In genomic region chr12:44811895-44812294, GRCm38 (mm10) we compare ENCODE assay signal across 17 mouse cellular contexts.
"Had no signal": no experiment of that assay in that cellular context is flagged by ENCODE, and none has a peak within 500 bp of the region (broad histone marks: within the 10 kb centered on the region; RNA-seq: fewer than 3 reads in every experiment).

No protein-coding gene starts in this region.

- H3K9ac ChIP-seq: neural tube, embryonic 12.5 days; neural tube, embryonic 13.5 days; neural tube, embryonic 15.5 days; stomach, embryonic 15.5 days had no signal

- H3K9me3 ChIP-seq: neural tube, embryonic 12.5 days; neural tube, embryonic 13.5 days; neural tube, embryonic 15.5 days; stomach, embryonic 15.5 days had no signal

- H3K27me3 ChIP-seq: neural tube, embryonic 12.5 days; neural tube, embryonic 13.5 days; neural tube, embryonic 15.5 days; stomach, embryonic 15.5 days had no signal

- H3K4me3 ChIP-seq: neural tube, embryonic 12.5 days; neural tube, embryonic 13.5 days; neural tube, embryonic 15.5 days; stomach, embryonic 15.5 days had no signal

- DNase-seq: retina, postnatal 1 day; right cerebral cortex, adult 18-20 months; right cerebral cortex, postnatal 14 days; right cerebral cortex, postnatal 25 days; right cerebral cortex, postnatal 4 days; spleen, adult 18-20 months; thymus, adult 18-20 months; thymus, adult 2 months; thymus, postnatal 14 days; thymus, postnatal 25 days; thymus, postnatal 36 days; thymus, postnatal 4 days had no signal

- H3K36me3 ChIP-seq: neural tube, embryonic 12.5 days; neural tube, embryonic 13.5 days; neural tube, embryonic 15.5 days; stomach, embryonic 15.5 days had no signal

- H3K4me1 ChIP-seq: neural tube, embryonic 12.5 days; neural tube, embryonic 13.5 days; neural tube, embryonic 15.5 days; stomach, embryonic 15.5 days had no signal

- H3K27ac ChIP-seq: neural tube, embryonic 12.5 days; neural tube, embryonic 13.5 days; neural tube, embryonic 15.5 days; stomach, embryonic 15.5 days; stomach, postnatal 0 days had no signal

- H3K4me2 ChIP-seq: neural tube, embryonic 12.5 days; neural tube, embryonic 13.5 days; neural tube, embryonic 15.5 days; stomach, embryonic 15.5 days had no signal
